Mouse (Mus musculus) layer of hippocampus, adult 2 months (tissue): ENCODE data around the gene Car15. TPM values are rescaled to one million over a fixed set of nuclear protein-coding genes. Genes with fewer than 3 reads are reported as not detected.

Source experiments
- DNase-seq, 2 experiments: peaks; one replicate each; pipeline ENCODE4 v3.0.0; 2022; ENCODE audit warnings: low spot score in 2 of 2
- H3K27ac ChIP-seq: fragments of 200-600 bp; 2 replicates; pipeline ENCODE4 v1.8.1; 2022
- H3K4me3 ChIP-seq: fragments of 200-600 bp; 2 replicates; pipeline ENCODE4 v1.8.1; 2022; ENCODE audit warnings: mild to moderate bottlenecking
- CTCF ChIP-seq: fragments of 200-600 bp; conservative IDR thresholded peaks from 2 replicates; pipeline ENCODE4 v1.8.1; 2022; ENCODE audit warnings: antibody characterized with exemption, mild to moderate bottlenecking, moderate library complexity
- total RNA-seq, 2 experiments: library from RNA; stranded (reverse); gene quantifications; 2 replicates each; pipeline ENCODE4 v1.2.3; 2021

The Car15 gene
- total RNA-seq, 2 experiments from 2014 or later: 13.1 to 16.8 TPM

DNA sequence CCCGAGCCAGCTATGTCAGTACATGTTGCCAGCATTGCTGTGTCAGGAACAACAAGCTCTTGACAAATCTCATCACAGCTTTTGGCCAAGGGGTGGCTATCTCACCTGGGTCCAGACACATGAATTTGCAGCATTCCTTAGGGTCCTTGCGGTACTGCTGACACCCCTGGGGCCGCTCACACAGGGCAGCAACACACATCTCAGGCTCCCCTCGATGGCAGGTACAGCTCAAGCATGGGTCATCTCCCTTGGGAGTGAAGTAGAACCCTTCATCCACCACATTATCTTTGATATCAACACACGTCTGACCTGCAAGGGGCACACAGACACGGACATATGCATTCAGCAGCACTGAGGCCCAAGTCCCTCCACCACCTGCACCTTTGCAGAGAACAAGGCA is 11.3 kb upstream of the Car15 start:
- H3K27ac ChIP-seq: peak overlapping the region; percentile 60; the same call in 1 of the 2 replicates
- H3K4me3 ChIP-seq: no peak overlapping the region
- no peak for DNase-seq
- no peak for TF ChIP-seq CTCF

DNA sequence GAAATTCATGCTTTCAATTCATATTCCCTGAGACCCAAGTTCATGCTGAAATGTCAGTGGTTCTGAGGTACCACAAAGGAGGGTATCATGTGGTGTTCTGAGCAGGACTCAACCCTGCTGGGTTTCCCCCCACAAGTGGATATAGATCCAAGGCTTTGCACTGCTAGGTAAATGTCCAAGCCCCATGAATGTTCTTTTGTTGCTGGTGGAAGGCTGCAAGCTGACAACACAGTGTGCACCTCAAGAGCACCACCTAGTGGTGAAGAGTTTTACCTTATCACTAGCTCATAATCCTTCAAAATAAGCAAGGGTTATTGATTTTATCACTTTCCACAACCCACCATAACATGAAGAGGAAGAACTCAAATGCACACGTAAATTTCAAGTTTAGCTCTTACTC is 10.8 kb upstream of the Car15 start:
- DNase-seq: peak; percentile 67 to 78
- Histone ChIP-seq H3K27ac (peak overlapping the region; percentile 60), H3K4me3 (no peak overlapping the region)
- TF ChIP-seq CTCF: peak; percentile 98

- no peak overlapping the region for H3K4me3 ChIP-seq
- H3K27ac ChIP-seq: peak overlapping the region; percentile 60
These were observed 10.3 kb upstream of the Car15 start for GRCm38 (mm10) chr16:17848431-17848830.

GRCm38 (mm10) chr16:17843701-17844365 is 5.7 kb upstream of the Car15 start:
- no peak overlapping the region for H3K4me3 ChIP-seq
- DNase-seq: no peak
- no peak for TF ChIP-seq CTCF
- H3K27ac ChIP-seq: no peak overlapping the region

More at GRCm38 (mm10) chr16:17848431-17848830, 10.3 kb upstream of the Car15 start:
- no peak for TF ChIP-seq CTCF
- DNase-seq: no peak

DNA sequence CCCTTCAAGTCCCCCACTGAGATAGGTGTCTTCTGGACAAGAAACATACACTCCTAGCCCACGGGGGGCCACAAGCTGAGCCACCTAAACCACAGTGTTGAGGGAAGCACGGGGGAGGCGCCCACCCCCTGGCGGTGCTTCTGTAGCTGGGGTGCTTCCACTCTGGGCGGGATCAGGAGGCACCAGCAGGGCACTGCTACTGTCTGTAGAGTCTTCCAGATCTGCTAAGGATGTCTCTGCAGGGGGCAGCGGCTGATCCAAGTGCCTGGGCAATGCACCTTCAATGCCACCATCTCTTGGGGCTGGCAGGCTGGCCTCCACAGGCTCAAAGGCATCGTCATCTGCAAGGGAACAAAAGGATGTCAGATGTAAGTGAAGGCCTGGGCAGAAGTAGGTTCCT is 4.3 kb upstream of the Car15 start:
- no peak for TF ChIP-seq CTCF
- Histone ChIP-seq H3K27ac (no peak overlapping the region), H3K4me3 (no peak overlapping the region)
- DNase-seq: no peak

DNA sequence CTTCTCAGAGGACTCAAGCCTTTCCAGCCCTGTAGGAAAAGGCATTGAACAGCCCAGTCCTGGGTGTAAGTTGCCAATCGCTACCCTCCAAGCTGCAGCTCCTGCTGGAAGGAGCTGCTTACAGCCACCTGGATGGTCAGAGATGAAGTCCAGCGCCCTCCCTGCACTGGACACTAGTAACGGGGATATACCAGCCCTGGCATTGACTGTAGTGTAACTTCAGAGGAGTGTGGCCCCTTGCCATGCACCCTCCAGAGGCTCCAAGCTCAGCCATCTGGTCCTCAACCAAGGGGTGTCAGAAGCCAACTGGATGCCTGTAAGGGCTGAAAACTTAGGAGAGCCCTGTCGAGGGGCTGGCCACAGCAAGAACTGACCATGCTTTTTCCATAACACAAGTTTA is 1.8 kb upstream of the Car15 start:
- Histone ChIP-seq H3K4me3 (no peak overlapping the region), H3K27ac (peak overlapping the region; percentile 18; the same call in 1 of the 2 replicates)
- DNase-seq: no peak
- TF ChIP-seq CTCF: no peak

DNA sequence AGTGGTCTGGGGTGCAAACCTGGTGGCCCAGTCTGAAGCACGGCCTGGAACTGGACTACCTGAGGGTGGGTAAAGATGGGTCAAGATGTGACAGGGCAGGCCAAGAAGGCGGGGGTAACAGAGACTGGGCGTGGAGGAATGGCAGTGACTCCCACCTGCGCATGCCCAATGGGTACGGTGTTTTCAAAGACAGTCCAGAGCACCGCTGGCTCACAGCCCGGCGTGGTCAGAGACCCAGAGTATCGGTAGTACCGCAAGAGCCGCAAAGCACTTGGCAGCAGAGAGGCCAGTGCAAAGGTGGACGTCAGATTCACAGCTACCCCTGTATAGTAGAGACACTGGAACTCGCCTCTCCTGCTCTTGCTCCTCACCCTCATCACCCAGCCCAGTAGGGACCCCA is 2.7 kb downstream of the Car15 start:
- H3K27ac ChIP-seq: no peak overlapping the region
- TF ChIP-seq CTCF: no peak
- H3K4me3 ChIP-seq: no peak overlapping the region
- no peak for DNase-seq

- no peak for TF ChIP-seq CTCF
- no peak for DNase-seq
- H3K27ac ChIP-seq: peak overlapping the region; percentile 95
- H3K4me3 ChIP-seq: peak overlapping the region; percentile 72
These were observed 3.6 kb downstream of the Car15 start for GRCm38 (mm10) chr16:17834543-17834942.

DNA sequence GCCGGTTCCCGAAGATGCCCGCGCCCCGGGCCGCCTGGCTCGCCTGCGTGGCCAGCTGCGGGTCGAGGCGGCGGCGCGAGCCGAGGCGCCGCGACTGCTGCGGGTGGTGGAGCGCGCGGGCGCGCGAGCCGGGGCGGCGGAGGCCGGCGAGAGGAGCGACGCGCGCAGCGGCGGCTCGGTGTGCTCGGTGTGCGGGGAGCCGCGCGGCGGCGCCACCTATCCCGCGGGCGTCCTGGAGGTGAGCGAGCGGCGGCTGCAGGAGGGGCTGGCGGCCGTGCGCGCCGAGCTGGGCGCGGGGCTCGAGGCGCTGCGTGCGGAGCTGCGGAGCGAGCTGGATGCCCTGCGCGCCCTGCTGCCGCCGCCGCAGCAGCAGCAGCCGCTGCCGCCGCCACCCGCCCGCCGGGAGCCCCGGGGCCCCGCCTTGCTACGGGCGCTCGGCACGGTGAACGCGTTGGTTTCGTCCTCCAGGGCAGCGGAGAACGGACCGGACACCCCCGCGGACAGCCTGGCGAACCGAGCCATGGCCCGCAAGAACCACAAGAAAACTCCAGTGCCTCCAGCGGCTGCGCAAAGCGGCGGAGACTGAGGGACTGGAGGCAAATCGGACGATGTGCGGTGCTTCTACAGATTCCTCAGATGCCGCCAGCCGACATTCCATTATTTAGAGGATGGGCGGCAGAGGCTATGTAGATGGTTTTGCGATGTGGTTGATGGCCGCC is 4.3 kb downstream of the Car15 start:
- Histone ChIP-seq H3K4me3 (peak overlapping the region; percentile 72), H3K27ac (peak overlapping the region; percentile 95)
- TF ChIP-seq CTCF: 0 out of 2 replicates have a peak, but pooled peaks have one; percentile 6
- DNase-seq: peak; percentile 32 to 53

DNA sequence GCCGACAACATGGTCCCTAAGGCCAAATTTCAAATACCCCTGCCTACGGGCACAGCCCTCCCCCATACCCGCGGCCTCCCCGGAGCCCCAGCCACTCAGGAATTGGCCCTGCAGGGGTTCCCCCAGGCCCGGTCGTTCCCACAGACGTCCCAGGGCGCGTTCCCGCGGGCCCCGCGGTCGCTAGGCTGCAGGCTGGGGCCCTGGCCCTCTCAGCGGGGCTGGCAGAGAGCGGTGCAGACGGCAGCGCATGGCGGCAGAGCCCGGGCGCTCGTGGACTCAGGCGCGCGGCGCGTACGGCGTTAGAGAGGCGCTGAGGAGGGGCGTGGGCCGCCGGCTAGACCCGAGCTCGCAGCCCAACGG is 4.9 kb downstream of the Car15 start:
- Histone ChIP-seq H3K27ac (peak overlapping the region; percentile 95), H3K4me3 (peak overlapping the region; percentile 72)
- peak in 1 of 2 experiments; percentile 52 for DNase-seq
- TF ChIP-seq CTCF: no peak

DNA sequence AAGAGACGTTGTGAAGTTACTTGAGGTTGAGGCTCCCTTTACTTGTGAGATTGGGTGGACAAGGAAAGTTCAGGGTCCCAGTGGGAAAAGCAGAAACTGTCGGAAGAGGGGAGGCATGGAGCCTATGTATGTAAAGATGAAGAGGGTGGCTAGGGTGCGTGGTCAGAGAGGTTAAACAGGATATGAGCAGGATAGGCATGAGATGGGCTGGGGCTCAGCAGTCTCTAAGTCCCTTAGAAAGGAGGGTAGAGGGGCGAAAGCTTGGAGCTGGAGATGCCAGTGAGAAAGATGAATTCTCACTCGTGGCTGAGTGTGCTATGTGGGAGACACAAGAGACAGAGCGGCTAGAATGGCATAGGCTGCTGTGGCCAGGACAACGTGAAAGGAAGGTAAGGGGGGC is 5.3 kb downstream of the Car15 start, which contains the start of gene B830017H08Rik:
TSS of gene B830017H08Rik (plus strand) at position 301 of the 400 bp plus-strand sequence.
- DNase-seq: no peak
- Histone ChIP-seq H3K27ac (peak within 1 kb of the TSS; percentile 95), H3K4me3 (peak within 1 kb of the TSS; percentile 72)
- TF ChIP-seq CTCF: no peak

DNA sequence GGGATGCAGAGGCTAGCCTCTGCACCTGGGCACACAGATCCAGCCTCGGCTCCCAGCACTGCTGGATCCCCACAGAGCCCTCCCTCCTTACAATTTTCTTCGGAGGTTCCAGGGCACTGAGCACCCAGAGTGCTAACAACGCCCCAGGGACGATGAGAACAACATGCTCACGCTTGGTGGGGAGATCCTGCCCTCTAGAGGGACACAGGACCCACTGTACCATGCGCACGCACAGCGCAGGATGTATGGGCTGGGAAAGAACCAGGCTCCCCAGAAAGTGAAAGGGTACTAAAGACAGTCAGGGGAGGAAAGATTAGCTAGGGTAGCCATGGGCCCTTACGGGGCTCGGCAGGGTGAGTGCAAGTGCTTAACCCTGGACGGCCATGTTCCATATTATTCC is 6.4 kb downstream of the Car15 start:
- H3K4me3 ChIP-seq: no peak overlapping the region
- DNase-seq: no peak
- H3K27ac ChIP-seq: no peak overlapping the region
- TF ChIP-seq CTCF: peak; percentile 36

GRCm38 (mm10) chr16:17830385-17831178 is 7.6 kb downstream of the Car15 start:
- DNase-seq: no peak
- Histone ChIP-seq H3K4me3 (no peak overlapping the region), H3K27ac (no peak overlapping the region)
- TF ChIP-seq CTCF: no peak
